Mouse (Mus musculus): ENCODE measurements at regions not wholly inside any gene's neighbourhood (a gene's known extent, or its start where the extent isn't known, plus 50 kb on each side); places are given as distances from the start of the nearest gene placed in this dataset.

DNA sequence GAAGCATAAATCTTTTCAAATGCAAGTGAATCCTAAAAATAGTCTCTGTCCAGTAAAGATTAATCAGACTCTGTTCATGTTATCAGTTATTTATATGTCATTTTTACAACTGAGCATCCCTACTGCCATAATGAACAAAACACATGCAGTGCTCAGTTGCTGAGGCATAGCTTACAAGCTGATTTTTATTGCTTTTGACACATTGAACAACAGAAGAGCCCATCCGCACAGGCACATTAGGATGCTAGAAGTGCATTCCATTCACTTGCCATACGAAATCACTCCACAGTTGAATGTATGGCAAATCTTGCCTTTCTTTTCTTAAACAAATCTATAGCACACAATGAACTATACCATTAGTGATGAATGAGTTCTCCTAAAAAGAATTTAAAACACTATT is 636.2 kb upstream of the Bche start:
- Histone ChIP-seq H3K4me1 (replicated peaks; ENCODE audit: control insufficient read depth, insufficient read depth, low read length) (no peaks in the 10 kb centered on the region), H3K27ac (no peak overlapping the region), H3K4me3 (replicated peaks; ENCODE audit: low read length) (no peak overlapping the region), H3K4me2 (replicated peaks) (no peak overlapping the region), H3K9ac (no peak overlapping the region), H3K36me3 (replicated peaks; ENCODE audit: control insufficient read depth, insufficient read depth) (no peaks in the 10 kb centered on the region), H3K27me3 (ENCODE audit: control insufficient read depth, insufficient read depth, low read length) (no peaks in the 10 kb centered on the region), H3K9me3 (ENCODE audit: control insufficient read depth, low read length) (no peaks in the 10 kb centered on the region)
- 34% methylated on average over 2 of the region's 2 CpGs for WGBS
- ATAC-seq (ENCODE audit: low FRiP score), result peak; percentile 46; the same call in 1 of the 2 replicates
- peak; percentile 42 for DNase-seq (ENCODE audit: low spot score)

Measured in hindbrain, embryonic 14.5 days (tissue).